Mouse (Mus musculus): ENCODE measurements around the gene Actl11. TPM values are rescaled to one million over a fixed set of nuclear protein-coding genes. Genes with fewer than 3 reads are reported as not detected.

Gene Actl11
- polyA plus RNA-seq, 1 experiment, result not detected

GRCm38 (mm10) chr9:107974491-107975171 lies 46.4 kb downstream of the Actl11 start:
- H3K27me3 ChIP-seq (ENCODE audit: control insufficient read depth, insufficient read depth, insufficient read length), result no peaks in the 10 kb centered on the region
- no peak overlapping the region for H3ac ChIP-seq (ENCODE audit: control insufficient read depth, insufficient read length, low read depth)
- TF ChIP-seq CTCF (IDR thresholded peaks at IDR 0.05; ENCODE audit: control insufficient read depth, insufficient read depth, insufficient read length) (no peak), FOSL1 (IDR thresholded peaks at IDR 0.05; ENCODE audit: insufficient read depth, low read length, poor library complexity, severe bottlenecking) (no peak), CEBPB (IDR thresholded peaks at IDR 0.05; ENCODE audit: low read depth) (no peak), MAX (IDR thresholded peaks at IDR 0.05) (no peak), MYOD1 (IDR thresholded peaks at IDR 0.05; ENCODE audit: control insufficient read depth, insufficient read length, low read depth) (no peak), USF1 (IDR thresholded peaks at IDR 0.05; ENCODE audit: low read depth) (no peak), MYOG (IDR thresholded peaks at IDR 0.05; ENCODE audit: control insufficient read depth, extremely low read depth, insufficient read length) (no peak)
- no peaks in the 10 kb centered on the region for H3K79me3 ChIP-seq (ENCODE audit: low read depth)
- no peak overlapping the region for H3K4me3 ChIP-seq (ENCODE audit: insufficient read depth, poor library complexity, severe bottlenecking)
- H3K79me2 ChIP-seq (ENCODE audit: control insufficient read depth, insufficient read depth), result no peaks in the 10 kb centered on the region
- H3K36me3 ChIP-seq (ENCODE audit: control insufficient read depth, insufficient read depth), result peaks cover 10% of the 10 kb centered on the region

DNA sequence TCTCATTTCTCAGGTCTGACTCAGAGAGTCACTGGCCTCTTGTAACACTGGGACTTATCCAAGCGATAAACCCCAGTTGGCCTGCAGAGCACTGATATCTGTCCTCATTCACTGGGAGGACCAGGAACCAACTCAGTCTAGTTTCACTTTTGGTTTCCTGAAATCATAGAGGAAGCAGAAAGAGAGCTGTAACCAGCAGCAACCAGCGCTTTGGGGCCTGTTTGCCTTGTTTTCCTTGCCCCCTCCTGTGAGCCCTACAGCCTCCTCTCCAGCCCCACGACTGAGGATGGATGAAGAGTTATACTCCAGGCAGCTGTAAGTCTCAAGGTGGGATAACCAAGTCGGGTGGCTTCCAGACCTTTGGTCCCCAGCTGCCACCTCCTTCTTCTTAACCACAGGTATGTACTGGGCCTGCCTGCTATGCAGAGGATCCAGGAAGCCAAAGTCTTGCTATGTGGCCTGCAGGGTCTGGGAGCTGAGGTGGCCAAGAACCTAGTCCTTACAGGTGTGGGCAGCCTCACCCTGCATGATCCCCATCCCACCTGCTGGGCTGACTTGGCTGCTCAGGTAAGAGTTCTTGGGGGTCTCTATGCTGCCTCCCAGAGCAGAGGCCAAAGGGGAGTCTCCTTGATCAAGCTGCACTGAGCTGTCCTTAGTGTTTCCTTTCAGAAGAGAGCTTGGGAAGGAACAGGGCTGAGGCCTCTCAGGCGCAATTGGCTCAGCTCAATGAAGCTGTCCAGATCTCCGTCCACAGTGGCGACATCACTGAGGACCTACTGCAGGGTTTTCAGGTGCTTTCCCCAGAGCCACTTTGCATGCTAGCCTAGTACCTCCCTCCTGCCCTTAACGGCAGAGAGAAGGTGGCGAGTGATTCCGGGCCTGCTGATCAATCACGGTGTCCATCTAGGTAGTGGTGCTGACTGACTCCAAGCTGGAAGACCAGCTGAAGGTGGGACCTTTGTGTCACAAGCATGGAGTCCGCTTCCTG lies 47.4 kb downstream of the Actl11 start, which contains the start of gene Uba7:
Uba7 (plus strand) TSS at position 107 of the 988 bp plus-strand sequence.
- H3K79me3 ChIP-seq (ENCODE audit: low read depth), result no peaks in the 10 kb centered on the region
- no peaks in the 10 kb centered on the region for H3K79me2 ChIP-seq (ENCODE audit: control insufficient read depth, insufficient read depth)
- no peak within 1 kb of the TSS for H3ac ChIP-seq (ENCODE audit: control insufficient read depth, insufficient read length, low read depth)
- TF ChIP-seq USF1 (IDR thresholded peaks at IDR 0.05; ENCODE audit: low read depth) (no peak), CEBPB (IDR thresholded peaks at IDR 0.05; ENCODE audit: low read depth) (no peak), MYOD1 (IDR thresholded peaks at IDR 0.05; ENCODE audit: control insufficient read depth, insufficient read length, low read depth) (no peak), MAX (IDR thresholded peaks at IDR 0.05) (no peak), CTCF (IDR thresholded peaks at IDR 0.05; ENCODE audit: control insufficient read depth, insufficient read depth, insufficient read length) (no peak), FOSL1 (IDR thresholded peaks at IDR 0.05; ENCODE audit: insufficient read depth, low read length, poor library complexity, severe bottlenecking) (no peak)
- H3K27me3 ChIP-seq (ENCODE audit: control insufficient read depth, insufficient read depth, insufficient read length), result no peaks in the 10 kb centered on the region
- H3K36me3 ChIP-seq (ENCODE audit: control insufficient read depth, insufficient read depth), result peaks cover 6% of the 10 kb centered on the region
- H3K4me3 ChIP-seq (ENCODE audit: insufficient read depth, poor library complexity, severe bottlenecking), result no peak within 1 kb of the TSS

- Histone ChIP-seq H3K27me3 (ENCODE audit: control insufficient read depth, insufficient read depth, insufficient read length) (no peaks in the 10 kb centered on the region), H3K79me2 (ENCODE audit: control insufficient read depth, insufficient read depth) (no peaks in the 10 kb centered on the region), H3K4me3 (ENCODE audit: insufficient read depth, poor library complexity, severe bottlenecking) (no peak overlapping the region), H3ac (ENCODE audit: control insufficient read depth, insufficient read length, low read depth) (no peak overlapping the region), H3K79me3 (ENCODE audit: low read depth) (no peaks in the 10 kb centered on the region), H3K36me3 (ENCODE audit: control insufficient read depth, insufficient read depth) (no peaks in the 10 kb centered on the region)
- TF ChIP-seq CTCF (IDR thresholded peaks at IDR 0.05; ENCODE audit: control insufficient read depth, insufficient read depth, insufficient read length) (no peak), CEBPB (IDR thresholded peaks at IDR 0.05; ENCODE audit: low read depth) (no peak), USF1 (IDR thresholded peaks at IDR 0.05; ENCODE audit: low read depth) (no peak), MYOG (IDR thresholded peaks at IDR 0.05; ENCODE audit: control insufficient read depth, extremely low read depth, insufficient read length) (no peak), FOSL1 (IDR thresholded peaks at IDR 0.05; ENCODE audit: insufficient read depth, low read length, poor library complexity, severe bottlenecking) (no peak), MAX (IDR thresholded peaks at IDR 0.05) (no peak), MYOD1 (IDR thresholded peaks at IDR 0.05; ENCODE audit: control insufficient read depth, insufficient read length, low read depth) (no peak)
Observed at GRCm38 (mm10) chr9:107978815-107979214, 50.5 kb downstream of the Actl11 start.

Other genes with a start within 250 kb of the Actl11 start
- gene Gnat1, start 248.8 kb upstream of the Actl11 start, polyA plus RNA-seq (2012; fragmentation: generic; extraction: Trizol), result 0.01 TPM
- gene Sema3f, start 218.0 kb upstream of the Actl11 start, polyA plus RNA-seq (2012; fragmentation: generic; extraction: Trizol), result 0.36 TPM
- gene Rbm5, start 157.5 kb upstream of the Actl11 start, polyA plus RNA-seq (2012; fragmentation: generic; extraction: Trizol), result 29.8 TPM
- 12.9 TPM for gene Rbm6, start 55.2 kb upstream of the Actl11 start, polyA plus RNA-seq (2012; fragmentation: generic; extraction: Trizol)
- gene Mon1a, start 40.3 kb upstream of the Actl11 start, polyA plus RNA-seq (2012; fragmentation: generic; extraction: Trizol), result 7.7 TPM
- gene Mst1r, start 21.6 kb upstream of the Actl11 start, polyA plus RNA-seq (2012; fragmentation: generic; extraction: Trizol), result 0.02 TPM
- gene Camkv, start 7.2 kb downstream of the Actl11 start, polyA plus RNA-seq (2012; fragmentation: generic; extraction: Trizol), result 0.07 TPM
- 18.5 TPM for gene Traip, start 21.7 kb downstream of the Actl11 start, polyA plus RNA-seq (2012; fragmentation: generic; extraction: Trizol)
- gene Uba7, start 47.0 kb downstream of the Actl11 start, polyA plus RNA-seq (2012; fragmentation: generic; extraction: Trizol), result 0.51 TPM
- gene Gm20661, start 54.6 kb downstream of the Actl11 start, polyA plus RNA-seq (2012; fragmentation: generic; extraction: Trizol), result not detected
- 1.8 TPM for gene Inka1, start 57.4 kb downstream of the Actl11 start, polyA plus RNA-seq (2012; fragmentation: generic; extraction: Trizol)
- not detected for gene Cdhr4, start 64.0 kb downstream of the Actl11 start, polyA plus RNA-seq (2012; fragmentation: generic; extraction: Trizol)
- 0.20 TPM for gene Gm20662, start 67.9 kb downstream of the Actl11 start, polyA plus RNA-seq (2012; fragmentation: generic; extraction: Trizol)
- 30.8 TPM for gene Ip6k1, start 74.0 kb downstream of the Actl11 start, polyA plus RNA-seq (2012; fragmentation: generic; extraction: Trizol)
- 23.5 TPM for gene Gmppb, start 120.8 kb downstream of the Actl11 start, polyA plus RNA-seq (2012; fragmentation: generic; extraction: Trizol)
- gene Amigo3, start 124.7 kb downstream of the Actl11 start, polyA plus RNA-seq (2012; fragmentation: generic; extraction: Trizol), result 1.9 TPM
- 0.09 TPM for gene Mst1, start 152.0 kb downstream of the Actl11 start, polyA plus RNA-seq (2012; fragmentation: generic; extraction: Trizol)
- 15.4 TPM for gene Rnf123, start 154.9 kb downstream of the Actl11 start, polyA plus RNA-seq (2012; fragmentation: generic; extraction: Trizol)
- 49.1 TPM for gene Apeh, start 166.1 kb downstream of the Actl11 start, polyA plus RNA-seq (2012; fragmentation: generic; extraction: Trizol)